Mouse (Mus musculus) MEL (cell line): ENCODE measurements at regions not wholly inside any gene's neighbourhood (a gene's known extent, or its start where the extent isn't known, plus 50 kb on each side); places are given as distances from the start of the nearest gene placed in this dataset.

Source experiments
- DNase-seq: peaks from one replicate; pipeline ENCODE4 v3.0.0; 2011; ENCODE audit warnings: low read depth, low spot score
- H3K27ac ChIP-seq: 2 replicates; pipeline ENCODE4 v1.5.1; 2012; ENCODE audit warnings: low read depth, mild to moderate bottlenecking, control low read depth, low read length, moderate library complexity; ENCODE audit not compliant: control insufficient read depth
- H3K27me3 ChIP-seq, 2 experiments: fragments of 150-350 bp in 1 of 2; sonication (generic) in 1 of 2; 2 replicates each; pipeline ENCODE4 v1.6.1; 2012; ENCODE audit warnings: low read length in 2 of 2, mild to moderate bottlenecking in 2 of 2, improper control_type of control experiment in 1 of 2, moderate library complexity in 1 of 2; ENCODE audit not compliant: insufficient read depth in 2 of 2, control insufficient read depth in 1 of 2
- H3K36me3 ChIP-seq, 2 experiments: 2 replicates each; pipeline ENCODE4 v1.6.1; 2012 to 2014; ENCODE audit warnings: low read length in 2 of 2, improper control_type of control experiment in 1 of 2, inconsistent platforms in 1 of 2, mild to moderate bottlenecking in 1 of 2; ENCODE audit not compliant: insufficient read depth in 2 of 2, control insufficient read depth in 1 of 2
- H3K4me1 ChIP-seq, 2 experiments: fragments of 150-350 bp in 1 of 2; sonication (generic) in 1 of 2; 2 replicates each; pipeline ENCODE4 v1.6.1; 2012; ENCODE audit warnings: low read length in 2 of 2, improper control_type of control experiment in 1 of 2, mild to moderate bottlenecking in 1 of 2; ENCODE audit not compliant: insufficient read depth in 2 of 2, control insufficient read depth in 1 of 2
- H3K4me3 ChIP-seq, 2 experiments: fragments of 150-350 bp in 1 of 2; sonication (generic) in 1 of 2; 2 replicates each; pipeline ENCODE4 v1.5.1; 2012; ENCODE audit warnings: low read depth in 2 of 2, low read length in 2 of 2, mild to moderate bottlenecking in 2 of 2, moderate library complexity in 2 of 2, control low read depth in 1 of 2, improper control_type of control experiment in 1 of 2; ENCODE audit not compliant: control insufficient read depth in 1 of 2, insufficient read depth in 1 of 2
- H3K79me2 ChIP-seq: 2 replicates; pipeline ENCODE4 v1.6.1; 2012; ENCODE audit warnings: mild to moderate bottlenecking, low read length, moderate library complexity; ENCODE audit not compliant: control insufficient read depth, poor library complexity, insufficient read depth
- H3K9ac ChIP-seq: 2 replicates; pipeline ENCODE4 v1.6.1; 2012; ENCODE audit warnings: low read depth, mild to moderate bottlenecking, control low read depth, low read length, moderate library complexity; ENCODE audit not compliant: control insufficient read depth, poor library complexity, severe bottlenecking
- H3K9me3 ChIP-seq: fragments of 150-350 bp; sonication (generic); replicated peaks from 2 replicates; pipeline ENCODE4 v1.6.1; 2012; ENCODE audit warnings: mild to moderate bottlenecking, low read length, improper control_type of control experiment, moderate library complexity; ENCODE audit not compliant: insufficient read depth
- CHD1 ChIP-seq: IDR thresholded peaks from 2 replicates; pipeline ENCODE4 v1.6.1; 2012; ENCODE audit warnings: low read depth, mild to moderate bottlenecking, inconsistent platforms, low read length, improper control_type of control experiment
- EP300 ChIP-seq, 2 experiments: IDR thresholded peaks; 2 replicates each; pipeline ENCODE4 v1.6.1; 2011; ENCODE audit warnings: improper control_type of control experiment in 2 of 2, low read length in 2 of 2, low read depth in 1 of 2, mild to moderate bottlenecking in 1 of 2
- GATA1 ChIP-seq: IDR thresholded peaks from 2 replicates; pipeline ENCODE4 v1.6.1; 2011; ENCODE audit warnings: low read depth, low read length, improper control_type of control experiment
- JUND ChIP-seq: IDR thresholded peaks from 2 replicates; pipeline ENCODE4 v1.6.1; 2011; ENCODE audit warnings: low read depth, mild to moderate bottlenecking, improper control_type of control experiment, low read length
- KAT2A ChIP-seq: conservative IDR thresholded peaks from 2 replicates; pipeline ENCODE4 v1.6.1; 2012; ENCODE audit warnings: low read depth, low read length, improper control_type of control experiment, inconsistent platforms
- MAFK ChIP-seq: IDR thresholded peaks from 2 replicates; pipeline ENCODE4 v1.6.1; 2011; ENCODE audit warnings: low read depth, mild to moderate bottlenecking, low read length, improper control_type of control experiment, borderline replicate concordance
- MEF2A ChIP-seq: IDR thresholded peaks from 2 replicates; pipeline ENCODE4 v1.6.1; 2014; ENCODE audit warnings: low read depth, mild to moderate bottlenecking, inconsistent platforms, low read length, improper control_type of control experiment; ENCODE audit not compliant: poor library complexity, insufficient replicate concordance, severe bottlenecking; ENCODE audit errors: extremely low read depth
- MXI1 ChIP-seq: IDR thresholded peaks from 2 replicates; pipeline ENCODE4 v1.6.1; 2011; ENCODE audit warnings: mild to moderate bottlenecking, low read depth, low read length, improper control_type of control experiment
- MYB ChIP-seq: IDR thresholded peaks from 2 replicates; pipeline ENCODE4 v1.6.1; 2011; ENCODE audit warnings: mild to moderate bottlenecking, low read depth, low read length, improper control_type of control experiment
- MYC ChIP-seq: IDR thresholded peaks from 2 replicates; pipeline ENCODE4 v1.6.1; 2011; ENCODE audit warnings: low read depth, mild to moderate bottlenecking, low read length, improper control_type of control experiment, moderate library complexity
- NELFE ChIP-seq: IDR thresholded peaks from 2 replicates; pipeline ENCODE4 v1.6.1; 2011; ENCODE audit warnings: low read depth, low read length, improper control_type of control experiment
- NRF1 ChIP-seq: IDR thresholded peaks from 2 replicates; pipeline ENCODE4 v1.6.1; 2014; ENCODE audit warnings: low read depth, mild to moderate bottlenecking, inconsistent platforms, low read length, improper control_type of control experiment, moderate library complexity; ENCODE audit not compliant: poor library complexity, insufficient read depth, severe bottlenecking
- POLR2A ChIP-seq, 2 experiments: IDR thresholded peaks; 2 replicates each; pipeline ENCODE4 v1.6.1; 2011 to 2012; ENCODE audit warnings: low read length in 2 of 2, mild to moderate bottlenecking in 2 of 2, control low read depth in 1 of 2, improper control_type of control experiment in 1 of 2, low read depth in 1 of 2, moderate library complexity in 1 of 2; ENCODE audit not compliant: control insufficient read depth in 1 of 2, insufficient read depth in 1 of 2, poor library complexity in 1 of 2
- POLR2AphosphoS2 ChIP-seq: IDR thresholded peaks from 2 replicates; pipeline ENCODE4 v1.6.1; 2011; ENCODE audit warnings: low read length, improper control_type of control experiment
- POLR2AphosphoS5 ChIP-seq: IDR thresholded peaks from 2 replicates; pipeline ENCODE4 v1.6.1; 2012; ENCODE audit warnings: low read depth, borderline replicate concordance, mild to moderate bottlenecking, inconsistent platforms, low read length, moderate library complexity, mixed read lengths
- RAD21 ChIP-seq: IDR thresholded peaks from 2 replicates; pipeline ENCODE4 v1.6.1; 2011; ENCODE audit warnings: mild to moderate bottlenecking, low read depth, low read length, improper control_type of control experiment
- SMC3 ChIP-seq: IDR thresholded peaks from 2 replicates; pipeline ENCODE4 v1.6.1; 2011; ENCODE audit warnings: low read depth, low read length, improper control_type of control experiment
- TAL1 ChIP-seq: IDR thresholded peaks from 2 replicates; pipeline ENCODE4 v1.6.1; 2012; ENCODE audit warnings: mild to moderate bottlenecking, inconsistent platforms, low read length, moderate library complexity, mixed read lengths
- TBP ChIP-seq: IDR thresholded peaks from 2 replicates; pipeline ENCODE4 v1.8.0; 2011; ENCODE audit warnings: low read depth, low read length, improper control_type of control experiment
- UBTF ChIP-seq: IDR thresholded peaks from 2 replicates; pipeline ENCODE4 v1.6.1; 2012; ENCODE audit warnings: low read depth, mild to moderate bottlenecking, inconsistent platforms, low read length, improper control_type of control experiment, moderate library complexity, borderline replicate concordance; ENCODE audit not compliant: insufficient read depth
- ZKSCAN1 ChIP-seq: IDR thresholded peaks from 2 replicates; pipeline ENCODE4 v1.6.1; 2012; ENCODE audit warnings: low read depth, mild to moderate bottlenecking, inconsistent platforms, low read length, improper control_type of control experiment, moderate library complexity
- ZMIZ1 ChIP-seq: IDR thresholded peaks from 2 replicates; pipeline ENCODE4 v1.6.1; 2012; ENCODE audit warnings: low read depth, mild to moderate bottlenecking, inconsistent platforms, low read length, improper control_type of control experiment, moderate library complexity
- ZNF384 ChIP-seq: IDR thresholded peaks from 2 replicates; pipeline ENCODE4 v1.6.1; 2012; ENCODE audit warnings: low read depth, mild to moderate bottlenecking, inconsistent platforms, low read length, improper control_type of control experiment

DNA sequence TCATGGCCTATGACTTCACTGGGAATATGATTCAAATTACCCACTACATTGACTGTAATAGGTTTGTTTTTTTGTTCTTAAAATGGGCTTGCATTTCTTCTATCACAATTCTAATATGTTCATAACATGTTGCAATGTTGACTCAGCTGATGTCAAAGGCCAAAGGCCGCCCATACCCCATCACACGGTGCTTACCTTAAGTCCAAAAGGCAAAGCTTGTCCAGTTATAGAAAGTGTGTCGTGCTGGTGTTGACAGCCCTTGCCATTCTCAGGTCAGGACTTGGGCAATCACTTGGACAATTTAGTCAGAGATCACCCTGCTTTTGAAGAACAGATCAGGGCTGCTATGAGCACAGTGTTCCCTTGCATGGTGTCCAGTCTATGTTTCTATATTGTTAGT, 321.5 kb upstream of the Sall1 start:
- Histone ChIP-seq H3K79me2 (no peaks in the 10 kb centered on the region), H3K9me3 (no peaks in the 10 kb centered on the region), H3K4me3 (no peak overlapping the region), H3K27ac (no peak overlapping the region)
- DNase-seq = no peak
- no peak for TF ChIP-seq MYC
- TF ChIP-seq NELFE = no peak
- TF ChIP-seq GATA1 = no peak
- no peak for TF ChIP-seq CHD1
- no peak for TF ChIP-seq ZMIZ1
- TF ChIP-seq POLR2AphosphoS2 = no peak
- no peak for TF ChIP-seq SMC3
- TF ChIP-seq TBP = no peak
- no peak for TF ChIP-seq KAT2A
- no peak for TF ChIP-seq POLR2A (IDR thresholded peaks at IDR 0.05; ENCODE audit: control insufficient read depth in 1 of 2, insufficient read depth in 1 of 2, low read depth in 1 of 2, low read length in 2 of 2, poor library complexity in 1 of 2)
- no peak for TF ChIP-seq MXI1
- TF ChIP-seq JUND = no peak
- TF ChIP-seq RAD21 = no peak
- TF ChIP-seq MEF2A = no peak
- no peak for TF ChIP-seq NRF1
- TF ChIP-seq EP300 (IDR thresholded peaks at IDR 0.05; ENCODE audit: low read depth in 1 of 2, low read length in 2 of 2) = no peak
- no peak for TF ChIP-seq ZNF384
- TF ChIP-seq MYB = no peak
- TF ChIP-seq, all 39 proteins: peak for 0
- Histone ChIP-seq H3K4me1 (no peaks in the 10 kb centered on the region), H3K27me3 (no peaks in the 10 kb centered on the region), H3K36me3 (no peaks in the 10 kb centered on the region), H3K9ac (no peak overlapping the region)

DNA sequence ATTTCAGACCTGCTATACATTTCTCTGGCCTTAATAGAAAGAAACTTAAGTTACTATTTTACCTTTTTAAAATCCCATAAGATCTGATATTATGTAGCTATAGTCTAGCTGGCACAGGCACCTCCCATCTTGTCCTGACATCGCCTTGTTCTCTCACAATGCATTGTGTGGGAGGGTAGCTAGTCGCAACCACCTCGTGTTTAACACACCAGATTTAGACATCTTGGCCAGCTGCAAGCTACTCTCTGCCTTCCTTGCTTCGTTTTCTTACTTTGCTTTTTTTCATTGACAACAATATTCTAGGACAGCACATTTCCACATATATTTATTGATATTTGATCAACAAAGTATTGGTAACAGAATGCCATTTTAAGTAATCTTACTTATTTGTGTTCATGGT, 314.4 kb upstream of the Sall1 start:
- H3K4me1 ChIP-seq = no peaks in the 10 kb centered on the region
- H3K4me3 ChIP-seq = no peak overlapping the region
- H3K27ac ChIP-seq = no peak overlapping the region
- no peak for DNase-seq
- no peak overlapping the region for H3K9ac ChIP-seq
- H3K27me3 ChIP-seq = no peaks in the 10 kb centered on the region
- no peaks in the 10 kb centered on the region for H3K79me2 ChIP-seq
- H3K9me3 ChIP-seq = no peaks in the 10 kb centered on the region
- TF ChIP-seq MXI1 (no peak), KAT2A (no peak), GATA1 (no peak), MAFK (no peak), EP300 (IDR thresholded peaks at IDR 0.05; ENCODE audit: low read depth in 1 of 2, low read length in 2 of 2) (no peak), MEF2A (no peak), UBTF (no peak), ZKSCAN1 (no peak), POLR2AphosphoS5 (no peak), MYC (no peak), NRF1 (no peak), TAL1 (no peak), RAD21 (no peak), TBP (no peak)
- no peaks in the 10 kb centered on the region for H3K36me3 ChIP-seq
